Mouse (Mus musculus): Measurements from ENCODE around the gene Midn. TPM values are rescaled to one million over a fixed set of nuclear protein-coding genes. Genes with fewer than 3 reads are reported as not detected.

Midn gene
- polyA plus RNA-seq, 1 experiment from 2014 or later = 29.5 TPM

GRCm38 (mm10) chr10:80156752-80157053 is 8.6 kb downstream of the Midn start:
- peaks cover 84% of the 10 kb centered on the region for H3K4me1 ChIP-seq
- no peak for ATAC-seq (replicated peaks)
- no peaks in the 10 kb centered on the region for H3K9me3 ChIP-seq
- H3K36me3 ChIP-seq (replicated peaks) = peaks cover 46% of the 10 kb centered on the region
- H3K9ac ChIP-seq = no peak overlapping the region
- 49% methylated on average over 7 of the region's 7 CpGs for WGBS
- no peak overlapping the region for H3K4me3 ChIP-seq
- H3K27me3 ChIP-seq (replicated peaks) = no peaks in the 10 kb centered on the region
- H3K4me2 ChIP-seq = no peak overlapping the region
- peak overlapping the region; percentile 53 for H3K27ac ChIP-seq

- WGBS = 55% methylated on average over 15 of the region's 15 CpGs
- H3K27me3 ChIP-seq (replicated peaks) = no peaks in the 10 kb centered on the region
- no peak overlapping the region for H3K4me2 ChIP-seq
- H3K36me3 ChIP-seq (replicated peaks) = peaks cover 46% of the 10 kb centered on the region
- ATAC-seq (replicated peaks) = no peak
- no peak overlapping the region for H3K9ac ChIP-seq
- H3K4me1 ChIP-seq = peaks cover 78% of the 10 kb centered on the region
- peak overlapping the region; percentile 53 for H3K27ac ChIP-seq
- no peak overlapping the region for H3K4me3 ChIP-seq
- H3K9me3 ChIP-seq = no peaks in the 10 kb centered on the region
These were observed 9.3 kb downstream of the Midn start for GRCm38 (mm10) chr10:80157141-80157929.

GRCm38 (mm10) chr10:80158307-80158986 is 10.4 kb downstream of the Midn start:
- Histone ChIP-seq H3K27me3 (replicated peaks) (no peaks in the 10 kb centered on the region), H3K4me3 (no peak overlapping the region), H3K4me2 (peak overlapping the region; percentile 78), H3K36me3 (replicated peaks) (peaks cover 40% of the 10 kb centered on the region), H3K9ac (peak overlapping the region; percentile 5; the same call in 1 of the 2 replicates), H3K27ac (peak overlapping the region; percentile 92), H3K4me1 (peaks cover 67% of the 10 kb centered on the region), H3K9me3 (no peaks in the 10 kb centered on the region)
- ATAC-seq (replicated peaks) = no peak
- WGBS = 12% methylated on average over 18 of the region's 18 CpGs

DNA sequence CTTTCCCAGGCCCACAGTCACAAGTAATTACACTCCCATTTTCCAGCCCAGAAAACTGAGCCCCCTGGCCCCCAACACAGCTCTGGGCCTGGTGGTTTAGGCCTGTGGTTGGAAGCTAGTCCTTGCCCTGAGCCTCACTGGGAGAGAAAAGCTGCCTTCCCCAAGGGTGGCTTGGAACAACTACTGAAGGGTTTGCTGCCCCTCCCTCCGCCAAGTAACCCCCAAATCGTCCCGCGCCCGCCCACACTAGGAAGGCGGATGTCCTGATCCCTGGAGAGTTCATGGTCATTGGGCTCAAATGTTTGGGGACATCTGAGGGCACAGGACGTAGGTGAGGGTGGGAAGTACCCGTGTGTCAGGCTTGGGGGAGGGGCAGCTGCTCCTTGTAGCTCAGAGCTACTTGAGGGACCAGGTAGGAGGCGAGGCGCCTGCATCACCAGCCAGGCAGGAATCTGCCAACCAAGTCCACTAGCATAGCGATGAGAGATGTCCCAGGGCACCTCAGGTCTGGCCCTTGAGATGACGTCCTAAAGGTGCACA is 11.0 kb downstream of the Midn start:
- peak overlapping the region; percentile 43 for H3K9ac ChIP-seq
- H3K4me2 ChIP-seq = peak overlapping the region; percentile 78
- no peaks in the 10 kb centered on the region for H3K27me3 ChIP-seq (replicated peaks)
- H3K9me3 ChIP-seq = no peaks in the 10 kb centered on the region
- peak overlapping the region; percentile 45 for H3K4me3 ChIP-seq
- peaks cover 34% of the 10 kb centered on the region for H3K36me3 ChIP-seq (replicated peaks)
- ATAC-seq (replicated peaks) = no peak; the same call in none of the 2 replicates
- H3K27ac ChIP-seq = peak overlapping the region; percentile 92
- WGBS = 6% methylated on average over 12 of the region's 12 CpGs
- H3K4me1 ChIP-seq = peaks cover 65% of the 10 kb centered on the region

GRCm38 (mm10) chr10:80159561-80160454 is 11.7 kb downstream of the Midn start:
- under 1% methylated on average over 52 of the region's 55 CpGs for WGBS
- Histone ChIP-seq H3K27ac (peak overlapping the region; percentile 92), H3K27me3 (replicated peaks) (no peaks in the 10 kb centered on the region), H3K4me3 (peak overlapping the region; percentile 45), H3K4me2 (peak overlapping the region; percentile 78), H3K4me1 (peaks cover 65% of the 10 kb centered on the region), H3K36me3 (replicated peaks) (peaks cover 27% of the 10 kb centered on the region), H3K9me3 (no peaks in the 10 kb centered on the region), H3K9ac (peak overlapping the region; percentile 43)
- ATAC-seq (replicated peaks) = peak; percentile 89

DNA sequence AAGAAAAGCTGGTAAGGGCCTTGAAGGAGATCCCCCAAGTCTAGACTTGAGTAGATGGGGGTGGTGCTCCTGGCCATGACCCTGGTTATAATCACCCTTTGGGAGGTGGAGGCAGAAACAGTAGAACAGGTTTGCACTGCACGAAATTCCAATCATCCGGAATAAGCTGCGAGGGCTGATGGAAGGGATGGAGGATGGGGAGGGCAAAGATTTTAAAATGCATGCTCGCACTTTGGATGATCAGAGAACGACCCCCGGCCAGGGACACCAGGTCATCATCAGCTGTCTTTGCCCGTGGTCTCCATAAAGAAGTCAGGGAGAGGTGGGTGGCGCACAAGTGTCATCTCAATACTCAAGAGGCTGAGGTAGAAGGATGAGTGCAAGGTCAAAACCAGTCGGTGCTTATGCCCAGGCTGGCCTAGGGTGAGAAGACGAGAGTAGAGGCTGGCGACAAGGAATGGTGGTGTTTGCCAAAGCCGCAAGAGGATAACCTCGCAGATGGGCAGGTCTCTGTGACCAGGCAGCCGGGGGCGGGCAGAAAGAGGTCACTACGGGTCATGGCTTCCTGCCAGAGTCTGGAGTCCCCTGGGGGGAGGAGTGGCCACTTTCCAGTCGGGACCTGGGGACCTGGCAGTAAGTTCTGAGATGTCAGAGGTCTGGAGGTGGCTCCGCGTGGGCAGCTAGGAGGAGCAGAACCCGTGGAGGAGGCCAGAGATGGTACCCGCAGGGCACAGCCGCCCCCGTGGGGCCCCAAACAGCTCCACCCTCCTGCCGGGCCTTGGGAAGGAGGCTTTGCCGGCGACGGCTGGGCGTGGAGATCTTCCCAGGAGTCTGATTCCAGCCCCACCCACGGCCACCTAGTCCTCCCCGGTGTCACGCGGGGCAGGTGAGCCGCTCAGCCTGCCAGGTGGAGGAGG is 12.6 kb downstream of the Midn start:
- no peak for ATAC-seq (replicated peaks)

DNA sequence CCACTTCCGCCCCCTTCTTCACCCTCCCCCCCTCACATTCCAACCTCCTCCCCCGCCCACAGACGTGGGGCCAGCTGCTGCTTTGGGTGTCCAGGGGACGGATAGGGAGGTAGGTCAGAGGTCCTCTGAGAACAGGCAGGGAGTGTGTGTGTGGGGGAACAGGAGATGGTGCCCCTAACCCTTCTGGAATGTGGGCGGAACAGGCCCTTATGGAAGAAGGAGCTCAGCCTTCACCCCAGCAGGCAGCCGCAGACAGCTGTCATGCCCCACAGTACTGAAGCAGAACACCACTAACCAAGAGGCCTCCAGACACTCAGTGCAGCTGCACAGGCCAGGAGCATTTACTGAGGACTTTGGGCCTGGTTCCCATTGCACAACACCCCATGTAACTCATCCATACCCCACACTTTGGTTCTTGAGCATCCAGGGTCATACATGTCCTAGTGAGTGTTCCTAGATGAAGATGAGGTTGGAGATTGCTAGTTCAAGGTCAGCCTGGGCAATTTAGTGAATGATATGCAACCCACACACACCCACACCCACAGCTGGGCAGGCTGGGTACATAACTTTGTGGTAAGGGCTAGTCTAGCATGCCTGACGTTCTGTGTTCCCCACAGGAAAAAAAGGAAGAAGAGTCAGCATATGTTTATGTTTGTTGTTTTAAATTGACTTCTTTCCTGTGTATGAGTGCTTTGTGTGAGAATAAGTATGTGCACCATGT is 13.6 kb downstream of the Midn start:
- no peak overlapping the region for H3K9ac ChIP-seq
- no peaks in the 10 kb centered on the region for H3K27me3 ChIP-seq (replicated peaks)
- H3K9me3 ChIP-seq = no peaks in the 10 kb centered on the region
- H3K36me3 ChIP-seq (replicated peaks) = peaks cover 8% of the 10 kb centered on the region; the same call in 1 of the 2 replicates
- no peak overlapping the region for H3K4me2 ChIP-seq
- H3K27ac ChIP-seq = 0 out of 2 replicates have a peak overlapping the region, but pooled peaks have one; percentile 39
- no peak overlapping the region for H3K4me3 ChIP-seq
- WGBS = 13% methylated on average over 6 of the region's 7 CpGs
- peaks cover 70% of the 10 kb centered on the region for H3K4me1 ChIP-seq
- ATAC-seq (replicated peaks) = no peak

More for the DNA sequence above, 12.6 kb downstream of the Midn start:
- H3K4me1 ChIP-seq = peaks cover 67% of the 10 kb centered on the region
- H3K36me3 ChIP-seq (replicated peaks) = peaks cover 18% of the 10 kb centered on the region
- H3K9ac ChIP-seq = peak overlapping the region; percentile 34; the same call in 1 of the 2 replicates
- peak overlapping the region; percentile 92 for H3K27ac ChIP-seq
- peak overlapping the region; percentile 45 for H3K4me3 ChIP-seq
- peak overlapping the region; percentile 78 for H3K4me2 ChIP-seq
- no peaks in the 10 kb centered on the region for H3K9me3 ChIP-seq
- 2% methylated on average over 33 of the region's 33 CpGs for WGBS
- no peaks in the 10 kb centered on the region for H3K27me3 ChIP-seq (replicated peaks)

- H3K27ac ChIP-seq = no peak overlapping the region
- ATAC-seq (replicated peaks) = no peak
- H3K9me3 ChIP-seq = no peaks in the 10 kb centered on the region
- H3K4me1 ChIP-seq = peaks cover 71% of the 10 kb centered on the region
- 79% methylated on average over 3 of the region's 3 CpGs for WGBS
- no peaks in the 10 kb centered on the region for H3K27me3 ChIP-seq (replicated peaks)
- H3K9ac ChIP-seq = no peak overlapping the region
- H3K4me2 ChIP-seq = no peak overlapping the region
- peaks cover 3% of the 10 kb centered on the region; the same call in 1 of the 2 replicates for H3K36me3 ChIP-seq (replicated peaks)
- no peak overlapping the region for H3K4me3 ChIP-seq
These were observed 14.2 kb downstream of the Midn start for GRCm38 (mm10) chr10:80162243-80162608.

DNA sequence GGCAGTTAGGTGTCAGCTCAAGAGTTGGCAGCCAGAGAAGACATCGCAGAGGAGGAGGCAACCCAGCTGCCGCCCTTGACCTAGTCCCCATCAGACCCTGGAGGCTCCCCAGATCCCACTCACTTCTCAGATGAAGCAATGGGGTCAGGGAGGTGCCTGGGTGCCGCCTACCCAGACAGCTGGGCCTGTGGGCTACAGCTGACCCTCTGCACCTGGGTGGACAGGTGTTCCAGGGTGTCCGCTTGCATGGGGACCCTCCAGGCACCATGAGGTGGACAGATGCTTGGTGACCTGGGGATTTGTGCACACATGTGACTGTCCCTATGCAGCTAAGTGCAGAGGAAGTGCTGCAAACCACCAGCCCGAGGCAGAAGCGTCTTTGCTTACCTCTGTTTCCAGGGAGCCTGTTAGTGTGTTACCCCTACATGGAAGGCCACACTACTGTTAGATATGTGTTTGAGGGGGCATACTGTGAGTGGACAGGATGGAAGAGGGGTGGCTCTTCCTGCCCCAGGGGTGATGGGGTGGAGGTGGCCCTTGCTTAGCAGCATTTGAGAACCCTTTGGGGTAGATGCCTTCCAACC is 14.7 kb downstream of the Midn start:
- WGBS = 84% methylated on average over 6 of the region's 6 CpGs
- Histone ChIP-seq H3K9me3 (no peaks in the 10 kb centered on the region), H3K27ac (no peak overlapping the region), H3K4me3 (no peak overlapping the region), H3K9ac (no peak overlapping the region), H3K36me3 (replicated peaks) (no peaks in the 10 kb centered on the region), H3K4me1 (peaks cover 67% of the 10 kb centered on the region), H3K27me3 (replicated peaks) (no peaks in the 10 kb centered on the region), H3K4me2 (no peak overlapping the region)
- no peak for ATAC-seq (replicated peaks)

- no peak for ATAC-seq (replicated peaks)
- 84% methylated on average over 8 of the region's 8 CpGs for WGBS
- Histone ChIP-seq H3K4me3 (no peak overlapping the region; the same call in 1 of the 2 replicates), H3K4me2 (peak overlapping the region; percentile 94; the same call in 1 of the 2 replicates), H3K27me3 (replicated peaks) (no peaks in the 10 kb centered on the region), H3K27ac (peak overlapping the region; percentile 85; the same call in 1 of the 2 replicates), H3K9ac (peak overlapping the region; percentile 71; the same call in 1 of the 2 replicates), H3K36me3 (replicated peaks) (no peaks in the 10 kb centered on the region), H3K4me1 (peaks cover 62% of the 10 kb centered on the region), H3K9me3 (no peaks in the 10 kb centered on the region)
These were observed 15.6 kb downstream of the Midn start for GRCm38 (mm10) chr10:80163721-80164120.
